Mouse (Mus musculus) heart, adult 9 months (tissue): ENCODE data around the gene Gm17581.
A peak's percentile ranks its signal among the peaks of the same experiment; 100 is the strongest.
"Not testable (repeated sequence)": the region's sequence is repeated elsewhere in the genome, so short reads cannot be mapped to it uniquely, and the experiment has no call there.

Experiments
- DNase-seq, 2 experiments: peaks; one replicate each; pipeline ENCODE4 v3.0.0; 2022; ENCODE audit warnings: low spot score in 2 of 2

The Gm17581 gene

DNA sequence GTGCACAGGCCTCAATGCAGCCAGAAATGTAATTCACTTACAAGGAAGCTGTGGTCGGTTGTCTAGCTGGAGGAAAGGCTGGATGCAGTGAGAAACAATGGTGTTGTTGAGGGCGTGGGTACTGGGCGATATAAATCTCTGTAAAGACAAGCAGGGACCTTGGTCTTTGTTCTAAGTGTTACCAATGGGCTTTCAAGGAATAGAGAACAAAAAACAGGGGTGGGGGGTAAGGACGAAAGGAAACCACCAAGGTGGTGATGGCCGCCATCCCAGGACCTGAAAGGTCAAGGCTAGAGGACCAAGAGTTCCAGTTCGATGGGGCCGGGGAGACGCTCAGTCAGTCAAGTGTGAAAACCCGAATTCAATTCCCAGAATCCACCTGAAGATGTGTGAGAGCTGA, 2.1 kb upstream of the Gm17581 start:
- no peak for DNase-seq

DNA sequence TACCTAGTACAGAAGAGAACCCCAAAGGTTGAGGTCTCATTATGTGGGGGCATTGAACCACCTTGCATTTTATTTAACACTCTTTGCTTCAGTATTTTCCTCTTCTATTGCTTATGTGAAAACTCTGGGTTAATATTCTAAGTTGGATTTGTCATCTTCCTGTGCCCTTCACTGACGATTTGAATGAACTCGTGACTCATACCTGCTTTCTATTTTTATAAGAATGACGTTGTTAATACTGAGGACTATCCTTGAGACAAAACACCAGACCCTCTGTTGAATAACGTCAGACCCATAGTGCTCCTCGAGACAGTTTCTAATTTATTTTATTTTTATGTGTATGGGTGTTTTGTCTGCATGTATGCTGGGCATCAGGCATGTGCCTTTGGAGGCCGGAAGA, 1.3 kb upstream of the Gm17581 start:
- DNase-seq: no peak

DNA sequence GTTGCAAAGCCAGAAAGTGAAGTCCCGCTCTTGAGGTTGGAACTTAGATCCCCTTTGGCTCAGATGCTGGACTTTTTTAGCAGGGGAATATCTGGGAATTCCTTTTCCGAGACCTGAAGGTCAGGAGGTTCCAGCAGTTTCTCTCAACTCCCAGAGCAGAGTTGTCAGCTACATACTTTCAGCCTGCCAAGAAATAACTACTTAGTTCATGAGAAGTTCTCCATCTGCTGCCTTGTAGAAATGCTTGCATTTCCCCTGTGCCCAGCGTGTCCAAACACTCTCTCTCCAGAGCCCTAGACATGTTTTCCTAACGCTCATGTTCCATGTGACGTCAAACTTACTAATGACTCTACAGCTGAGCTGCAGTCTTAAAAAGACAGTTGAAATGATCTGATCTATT, 586 bp downstream of the Gm17581 start:
- peak; percentile 35 to 43 for DNase-seq

DNA sequence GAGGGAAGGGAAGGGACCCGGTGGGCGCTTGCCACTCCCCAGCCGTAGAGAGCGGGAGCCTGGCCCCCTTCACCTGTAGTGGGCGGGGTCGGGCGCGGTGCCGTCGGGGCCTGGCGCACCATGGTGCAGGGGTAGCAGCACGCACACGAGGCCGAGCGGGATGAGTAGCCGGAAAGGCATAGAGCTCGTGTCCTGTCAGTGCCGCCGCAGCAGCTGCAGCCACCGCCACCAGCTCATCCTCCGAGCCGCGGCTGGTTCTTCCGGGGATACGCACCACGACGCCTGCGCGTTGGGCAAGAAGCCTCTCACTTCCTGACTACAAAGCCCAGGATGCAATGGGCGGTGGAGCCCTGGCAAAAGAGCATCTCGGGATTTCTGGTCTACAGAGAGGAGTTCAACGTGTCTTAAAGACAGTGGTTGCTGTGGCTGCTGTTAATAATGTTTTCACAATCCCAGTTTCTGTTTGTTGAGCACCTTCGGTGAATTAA, 6.5 kb downstream of the Gm17581 start, which contains the start of gene Edem2:
Edem2 (minus strand) TSS at position 318 of the 488 bp plus-strand sequence.
- DNase-seq: peak; percentile 92 to 93

DNA sequence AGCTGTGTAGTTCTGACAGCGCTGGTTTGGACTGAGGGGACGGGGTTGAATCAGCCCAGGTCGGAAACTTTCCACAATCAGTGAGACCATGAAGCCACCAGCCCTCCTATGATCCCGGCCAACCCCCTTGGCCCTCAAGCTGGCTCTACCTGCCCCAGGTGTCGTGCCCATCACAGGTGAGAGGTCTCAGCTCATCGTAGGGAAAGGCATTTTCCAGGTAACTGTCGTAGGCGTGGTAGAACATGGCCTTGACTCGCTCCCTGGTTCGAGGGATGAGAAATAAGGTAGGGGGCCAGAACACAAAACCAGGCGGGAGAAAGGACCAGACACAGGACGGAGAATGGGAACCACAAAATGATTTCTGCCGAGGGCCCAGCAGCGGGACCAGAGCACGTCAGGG, 6.9 kb downstream of the Gm17581 start:
- no peak for DNase-seq

DNA sequence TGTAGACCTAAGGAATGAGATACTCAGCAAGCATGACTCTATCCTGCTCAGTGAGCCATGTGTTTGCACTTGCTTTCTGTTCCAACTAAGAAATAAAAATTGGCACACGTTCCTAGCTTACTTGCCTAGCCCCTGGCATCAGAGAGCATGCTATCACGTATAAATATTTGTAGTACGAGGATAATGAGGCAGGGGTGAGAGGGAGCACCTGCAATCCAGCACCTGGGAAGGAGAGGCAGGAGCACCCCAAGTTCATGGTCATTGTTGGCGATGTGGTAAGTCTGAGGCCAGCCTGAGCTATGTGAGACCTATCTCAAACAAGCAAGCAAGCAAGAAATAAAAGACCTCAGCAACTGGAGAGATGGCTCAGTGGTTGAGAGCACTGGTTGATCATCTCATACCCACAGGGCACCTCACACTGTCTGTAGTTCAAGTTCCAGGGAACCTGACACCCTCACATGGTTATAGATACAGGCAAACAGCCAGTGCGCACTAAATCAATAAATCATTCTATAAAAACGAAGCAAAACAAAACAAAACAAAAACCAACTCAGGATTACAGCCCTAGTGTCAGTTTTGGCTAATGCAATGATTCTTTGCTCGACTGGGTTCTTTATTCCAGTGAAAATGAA, 7.8 kb downstream of the Gm17581 start:
- no peak for DNase-seq

DNA sequence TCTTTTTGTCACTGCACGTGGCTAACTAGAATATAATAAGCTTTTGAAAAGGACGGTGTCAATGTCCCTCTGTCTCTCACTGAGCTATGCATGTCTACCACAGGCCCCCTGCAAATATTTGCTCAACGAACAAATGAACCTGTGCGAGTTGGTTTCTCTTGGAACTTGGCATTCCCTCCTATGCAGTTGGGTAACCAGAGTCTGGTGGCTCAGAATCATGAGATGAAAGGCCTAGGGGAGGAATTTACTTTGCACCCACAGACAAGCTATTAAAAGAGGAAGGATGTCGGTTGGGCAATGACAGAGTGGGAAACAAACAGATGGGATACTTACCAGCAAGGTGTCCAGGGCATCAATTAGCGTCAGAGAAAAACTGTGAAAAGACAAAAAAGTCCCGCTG, 9.4 kb downstream of the Gm17581 start:
- no peak for DNase-seq

DNA sequence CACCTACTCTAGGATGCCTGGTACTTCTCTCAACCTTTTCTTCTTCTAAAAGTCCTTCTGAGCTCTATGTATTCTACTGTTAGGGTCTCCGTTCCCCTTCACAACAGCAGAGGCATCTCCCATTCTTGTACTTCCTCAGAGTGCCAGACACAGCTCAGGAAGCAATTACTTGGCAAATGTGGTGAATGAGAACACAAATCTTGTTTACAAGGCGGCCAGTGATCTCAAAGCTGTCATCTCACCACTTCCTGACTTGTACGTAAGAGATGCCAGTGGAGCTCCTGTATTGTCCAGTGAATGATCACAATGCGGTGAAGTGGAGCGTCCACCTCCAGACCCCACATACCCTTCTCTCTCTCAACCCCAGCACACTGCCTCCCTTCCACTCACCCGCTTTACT, 11.1 kb downstream of the Gm17581 start:
- no peak for DNase-seq

DNA sequence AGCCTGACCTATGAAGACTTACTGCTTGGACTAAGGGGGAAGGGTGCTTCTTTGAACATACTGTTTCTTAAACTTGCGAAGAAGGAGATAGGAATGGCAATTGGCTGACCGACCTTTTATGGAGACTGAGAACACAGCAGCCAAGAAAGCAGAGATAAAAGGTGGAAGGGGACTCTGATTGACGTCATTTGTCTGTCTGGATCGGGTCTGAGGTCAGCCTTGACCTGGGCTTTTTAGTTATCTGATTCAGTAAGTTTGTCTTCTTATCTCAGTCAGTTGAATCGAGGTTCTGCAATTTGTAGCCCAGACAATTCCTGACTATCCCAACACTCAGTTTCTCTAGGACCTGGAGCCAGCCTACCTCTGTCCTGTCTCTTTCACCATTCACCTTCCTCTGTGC, 11.6 kb downstream of the Gm17581 start:
- no peak for DNase-seq

DNA sequence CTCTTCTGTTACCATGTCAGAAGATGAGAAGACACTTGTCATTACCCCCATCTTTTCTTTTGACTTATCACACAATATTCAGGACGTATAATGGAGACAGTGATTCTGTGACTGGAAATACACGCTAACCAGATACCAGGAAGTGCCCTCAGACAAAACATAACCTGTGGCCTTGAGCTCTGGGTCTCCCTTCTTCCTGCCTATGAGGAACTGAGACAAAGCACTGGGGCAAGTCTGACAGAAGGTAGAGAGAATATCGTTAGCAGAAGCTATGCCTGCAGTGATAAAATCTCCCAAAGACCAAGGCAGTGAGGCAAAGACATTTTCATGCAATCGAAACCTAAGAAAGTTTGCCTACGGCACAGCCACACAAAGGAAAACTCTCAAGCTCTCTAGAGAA, 15.1 kb downstream of the Gm17581 start:
- DNase-seq: no peak

DNA sequence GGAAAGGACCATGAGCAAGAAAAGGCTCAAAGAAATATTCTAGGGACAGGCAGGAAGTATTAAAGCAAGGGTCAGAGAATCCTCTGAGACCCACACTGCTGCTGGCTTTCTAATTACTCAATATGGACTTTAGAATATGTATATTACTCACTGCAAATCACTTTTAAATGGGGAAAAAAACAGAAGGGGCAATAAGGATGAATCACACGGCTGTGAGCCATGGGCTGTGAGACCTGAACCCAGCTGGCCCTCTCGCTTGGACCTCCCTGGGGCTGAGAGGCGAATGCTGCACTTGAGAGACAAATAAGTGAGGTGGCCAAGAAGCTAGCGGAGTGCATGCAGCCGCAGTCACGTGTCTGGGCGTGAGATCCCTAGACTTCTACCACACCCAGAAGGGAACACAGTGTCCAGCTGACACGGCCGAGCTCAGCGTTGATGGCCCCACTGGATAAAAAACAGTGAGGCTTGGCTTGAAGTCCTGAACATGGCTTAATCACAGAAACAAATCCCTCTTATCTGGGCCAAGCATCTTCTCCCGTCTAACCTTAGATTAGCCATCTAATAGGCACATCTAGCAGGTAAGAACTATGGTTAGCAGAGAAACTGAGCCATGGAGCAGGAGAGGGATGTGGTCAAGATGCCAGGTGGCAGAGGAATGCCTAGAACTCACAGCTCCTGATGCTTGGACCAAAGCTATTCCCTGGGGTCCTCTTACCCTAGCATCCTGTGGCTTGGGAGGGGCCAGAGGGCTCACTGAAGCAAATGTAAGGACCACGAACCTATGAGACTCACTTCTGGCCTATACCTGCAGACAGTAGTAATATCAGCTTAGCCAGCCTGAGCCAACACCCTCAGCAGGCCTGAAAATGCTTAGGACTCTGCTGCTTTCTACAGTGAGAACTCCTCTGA, 18.3 kb downstream of the Gm17581 start:
- DNase-seq: peak; percentile 57 to 61

DNA sequence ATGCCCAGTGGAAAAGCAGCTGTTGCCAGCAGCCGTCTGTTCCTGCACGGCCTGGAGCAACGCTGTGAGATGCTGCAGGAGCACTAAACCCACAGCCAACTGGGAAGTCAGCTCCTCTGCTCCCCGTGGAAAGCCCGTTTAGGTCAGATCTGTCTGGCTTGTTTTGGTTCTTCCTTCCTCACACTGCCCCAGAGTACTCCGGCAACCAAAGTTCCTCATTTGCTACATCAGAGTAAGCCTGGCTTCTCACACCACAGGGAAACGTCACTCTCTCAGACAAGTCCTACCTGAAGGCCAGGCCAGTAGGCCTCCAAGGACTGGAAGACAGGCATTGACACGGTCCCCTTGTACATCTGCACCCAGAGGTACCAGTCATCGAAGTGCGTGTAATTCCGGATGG, 25.1 kb downstream of the Gm17581 start:
- no peak for DNase-seq

DNA sequence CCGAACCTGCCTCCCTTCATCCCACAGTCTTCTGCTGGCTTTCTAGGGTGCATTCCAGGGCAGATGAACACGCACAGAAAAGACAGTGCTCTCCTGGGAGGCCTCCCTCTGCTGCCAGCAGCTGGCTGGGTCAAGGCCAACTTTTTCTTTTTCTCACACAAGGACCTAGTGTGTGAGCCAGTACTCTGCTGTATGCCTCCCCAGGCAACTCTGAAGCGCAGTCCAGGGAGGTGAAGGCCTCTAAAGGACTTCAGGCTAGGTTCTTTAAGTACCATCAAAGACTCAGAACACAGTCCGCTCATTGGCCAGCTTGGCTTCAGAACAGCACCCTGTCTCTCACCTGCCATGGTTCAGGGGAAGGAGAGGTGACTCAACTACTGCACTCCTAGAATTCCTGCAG, 28.4 kb downstream of the Gm17581 start:
- peak; percentile 49 to 67 for DNase-seq

DNA sequence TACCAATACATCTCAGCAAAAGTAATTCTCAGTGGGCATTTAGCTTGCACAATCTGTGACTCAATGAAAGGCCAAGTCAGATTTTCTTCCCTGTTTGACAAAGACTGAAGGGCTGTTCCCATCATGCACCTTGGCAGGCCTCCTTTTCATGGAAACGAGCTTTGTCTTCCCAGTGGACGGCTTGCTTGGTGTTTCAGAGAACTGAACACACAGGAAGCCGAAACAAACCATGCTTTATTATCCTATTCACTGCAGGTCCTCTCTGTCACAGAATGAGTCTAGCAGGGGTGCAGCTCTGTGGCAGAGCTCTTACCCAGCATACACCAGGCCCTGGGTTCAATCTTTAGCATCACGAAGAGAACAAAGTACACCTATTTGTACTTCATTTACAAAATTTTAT, 32.0 kb downstream of the Gm17581 start:
- no peak for DNase-seq

DNA sequence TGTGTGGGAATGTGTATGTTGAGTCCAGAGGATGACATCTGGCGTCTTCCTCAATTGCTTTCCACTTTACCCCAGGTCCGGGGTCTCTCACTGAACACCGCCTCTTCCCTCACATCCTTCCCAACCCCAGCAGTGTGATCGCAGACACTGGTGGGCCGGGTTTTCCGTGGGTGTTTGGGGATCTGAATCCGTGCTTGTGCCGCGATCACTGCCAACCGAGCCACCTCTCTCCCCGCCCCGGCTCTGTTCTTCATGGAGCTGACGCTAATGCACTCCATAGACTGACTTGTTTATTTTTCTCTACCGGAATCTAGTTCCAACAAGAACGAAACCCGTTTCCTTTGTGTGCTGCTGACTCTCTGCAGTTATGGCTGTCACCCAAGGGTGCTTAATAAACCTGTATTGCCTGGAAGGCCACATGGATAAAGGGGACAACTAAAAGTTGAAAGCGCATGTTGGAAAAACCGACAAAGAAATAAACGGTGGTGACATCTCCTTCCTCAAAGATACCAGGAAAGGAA, 34.2 kb downstream of the Gm17581 start:
- no peak for DNase-seq

DNA sequence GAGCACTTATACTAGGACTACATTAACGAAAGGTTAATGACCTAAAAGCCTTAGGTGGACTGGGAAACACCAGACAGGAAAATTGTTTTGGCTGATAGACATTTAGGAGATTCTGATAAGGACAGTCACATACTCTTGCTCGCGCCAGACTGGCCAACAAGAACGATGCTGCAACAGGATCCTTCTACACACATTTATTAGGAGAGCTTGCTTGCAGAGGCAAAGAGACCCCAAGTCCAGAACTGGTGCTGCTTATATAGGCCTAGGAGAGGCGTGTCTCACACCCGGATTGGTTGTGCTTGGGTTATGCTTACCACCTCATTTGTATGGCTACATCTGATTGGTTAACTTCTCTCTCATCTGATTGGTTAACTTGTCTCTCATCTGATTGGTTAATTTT, 37.2 kb downstream of the Gm17581 start:
- not testable (repeated sequence) for DNase-seq

DNA sequence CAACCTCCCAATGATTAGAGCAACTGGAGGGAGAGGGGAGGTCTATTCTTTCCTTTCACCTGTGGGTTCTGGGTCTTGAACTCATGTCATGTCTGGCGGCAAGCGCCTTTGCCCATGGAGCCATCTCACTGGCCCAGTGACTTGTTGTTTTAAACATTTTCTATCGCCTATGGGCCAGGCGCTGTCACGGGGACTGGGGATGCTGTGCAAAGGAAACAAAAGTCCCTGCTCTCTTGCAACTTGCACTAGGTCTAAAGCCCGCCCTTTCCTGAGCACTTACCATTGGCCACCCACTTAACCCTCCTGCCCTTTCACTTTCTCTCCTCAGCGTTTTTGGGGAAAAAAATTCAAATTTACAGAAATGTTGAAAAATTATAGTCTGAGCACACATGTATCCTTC, 38.8 kb downstream of the Gm17581 start:
- no peak for DNase-seq

DNA sequence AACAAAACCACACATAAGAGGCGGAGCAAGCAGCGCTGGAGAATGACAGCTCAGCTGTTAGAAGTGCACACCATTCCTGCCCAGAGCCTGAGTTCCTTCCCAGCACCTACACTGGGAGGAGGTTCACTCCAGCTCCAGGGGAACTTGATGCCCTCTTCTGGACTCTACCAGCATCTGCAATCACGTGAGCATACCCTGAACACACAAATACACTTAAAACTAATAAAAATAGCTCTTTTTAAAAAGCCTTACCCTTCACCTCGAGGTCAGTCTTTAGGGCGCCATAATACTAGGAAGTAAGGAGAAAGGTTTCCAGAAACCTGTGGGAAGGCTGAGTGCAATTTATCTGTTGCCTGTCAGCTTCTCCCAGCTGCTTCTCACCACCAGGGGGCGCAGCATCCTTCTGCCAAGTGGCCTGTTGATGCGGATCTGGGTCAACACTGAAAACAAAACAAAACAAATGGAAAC, 39.5 kb downstream of the Gm17581 start:
- peak; percentile 54 to 85 for DNase-seq

DNA sequence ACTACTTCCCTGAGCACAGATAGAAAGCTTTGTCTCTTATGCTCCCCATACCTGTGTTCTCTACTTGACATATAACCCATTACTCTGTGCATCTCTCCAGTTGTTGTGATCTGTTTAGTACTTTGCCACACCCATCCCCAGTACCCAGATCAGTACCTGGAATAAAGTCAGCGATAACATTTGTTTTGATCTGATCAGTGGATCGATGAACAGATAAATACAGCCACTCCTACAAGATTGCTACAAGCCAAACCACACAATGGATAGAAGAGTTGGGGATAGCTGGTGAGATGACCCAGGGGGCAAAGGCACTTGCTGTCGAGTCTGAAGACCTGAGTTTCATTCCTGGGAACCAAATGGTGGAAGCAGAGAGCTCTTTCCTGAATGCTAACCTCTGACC, 40.4 kb downstream of the Gm17581 start:
- no peak for DNase-seq

DNA sequence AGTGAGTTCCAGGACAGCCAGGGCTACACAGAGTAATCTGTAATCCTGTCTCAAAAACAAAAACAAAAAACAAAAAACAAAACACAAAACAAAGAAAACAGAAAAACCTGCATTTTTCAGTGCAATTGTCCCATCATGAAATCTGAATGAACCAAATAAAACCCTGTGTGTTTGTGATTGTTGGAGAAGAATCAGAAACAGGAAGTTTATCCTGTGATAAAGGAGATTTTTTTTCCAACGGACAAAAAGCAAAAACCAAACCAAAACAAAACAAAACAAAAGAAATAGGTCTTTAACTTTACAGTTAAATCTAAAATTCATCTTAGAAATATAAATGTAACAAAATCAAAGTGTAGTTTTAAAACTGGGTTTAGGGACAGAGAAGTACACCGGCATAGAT, 41.1 kb downstream of the Gm17581 start:
- no peak for DNase-seq

DNA sequence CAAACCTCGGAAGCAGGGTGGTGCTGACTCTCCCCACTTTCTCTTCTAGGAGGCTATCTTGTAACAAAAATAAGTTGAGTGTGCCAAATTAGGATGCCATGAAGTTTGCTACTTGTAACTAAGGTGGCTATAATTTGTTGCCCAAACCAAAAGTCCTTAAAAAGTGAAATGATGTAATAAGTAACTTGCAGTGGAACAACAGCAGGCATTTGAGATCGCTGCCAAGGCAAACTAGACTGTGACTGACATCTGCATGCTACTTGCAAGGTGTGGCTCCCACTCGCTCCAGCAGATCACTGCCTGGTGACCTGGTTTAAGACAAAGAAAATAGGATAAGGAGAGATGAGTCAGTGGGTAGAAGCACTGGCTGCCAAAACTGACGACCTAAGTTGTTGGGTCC, 42.5 kb downstream of the Gm17581 start:
- DNase-seq: no peak

DNA sequence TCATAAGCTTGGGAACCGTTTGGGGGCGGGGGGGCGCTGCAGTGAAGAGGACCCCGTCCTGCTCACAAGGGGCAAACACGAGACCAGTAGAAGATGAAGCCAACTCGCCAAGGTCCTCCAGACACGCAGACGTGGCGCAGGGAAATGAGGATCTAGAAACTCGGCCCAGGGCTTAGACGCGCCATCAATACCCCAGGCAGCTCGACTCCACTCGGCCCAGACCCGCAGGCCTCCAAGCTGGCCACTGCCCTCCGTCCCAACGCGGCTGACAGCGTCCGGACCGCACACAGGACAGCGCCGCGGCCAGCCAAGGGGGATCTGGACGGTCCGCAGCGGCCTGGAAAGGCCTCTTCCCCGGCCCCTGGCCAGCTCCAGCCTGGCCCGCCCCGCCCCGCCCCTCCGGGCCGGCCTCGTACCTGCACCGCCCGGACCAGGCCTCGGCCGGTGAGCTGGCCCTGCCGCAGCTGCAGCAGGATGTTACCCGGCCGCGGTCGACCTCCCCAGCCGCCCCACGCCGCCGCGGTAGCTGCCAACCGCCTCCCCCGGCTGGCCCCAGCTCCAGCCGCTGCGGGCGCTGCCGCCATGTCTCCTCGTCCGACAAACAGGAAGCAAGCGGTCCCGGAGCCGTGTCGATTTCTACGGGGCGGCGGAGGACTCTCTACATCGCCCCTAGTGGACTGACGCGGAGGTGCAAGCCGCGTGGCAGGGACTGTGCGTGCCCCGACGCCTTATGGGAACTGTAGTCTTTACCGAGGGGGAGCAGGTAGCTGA, 43.8 kb downstream of the Gm17581 start, which contains the start of gene Trpc4ap:
Trpc4ap (minus strand) TSS at position 662 of the 771 bp plus-strand sequence.
- DNase-seq: peak; percentile 95 to 97
